Mouse (Mus musculus) spleen, adult 18-20 months (tissue): ENCODE results near the gene Trim7.
"Not testable (repeated sequence)": the region's sequence is repeated elsewhere in the genome, so short reads cannot be mapped to it uniquely, and the experiment has no call there.

Experiments used
- DNase-seq, 2 experiments: peaks; one replicate each; pipeline ENCODE4 v3.0.0; 2022; ENCODE audit warnings: mixed read lengths in 2 of 2

Gene Trim7

GRCm38 (mm10) chr11:48827926-48828325 is 2.0 kb downstream of the Trim7 start:
- DNase-seq = no peak

- no peak for DNase-seq
These were observed 4.3 kb downstream of the Trim7 start for GRCm38 (mm10) chr11:48830279-48830678.

- DNase-seq = no peak
These were observed 5.3 kb downstream of the Trim7 start for GRCm38 (mm10) chr11:48831273-48831672.

- no peak for DNase-seq
These were observed 7.3 kb downstream of the Trim7 start for GRCm38 (mm10) chr11:48833078-48833730.

- peak; percentile 82 to 91 for DNase-seq
These were observed 8.0 kb downstream of the Trim7 start for GRCm38 (mm10) chr11:48833731-48834639.

- DNase-seq = no peak
These were observed 10.0 kb downstream of the Trim7 start for GRCm38 (mm10) chr11:48835923-48836322.

- no peak for DNase-seq
These were observed 11.0 kb downstream of the Trim7 start for GRCm38 (mm10) chr11:48836990-48837309.

- peak; percentile 63 to 73 for DNase-seq
These were observed 11.6 kb downstream of the Trim7 start for GRCm38 (mm10) chr11:48837310-48838180.

GRCm38 (mm10) chr11:48838181-48838797 is 12.3 kb downstream of the Trim7 start:
- DNase-seq = peak; percentile 60 to 61

GRCm38 (mm10) chr11:48838879-48839680 is 13.1 kb downstream of the Trim7 start:
- no peak for DNase-seq

- no peak for DNase-seq
These were observed 14.9 kb downstream of the Trim7 start for GRCm38 (mm10) chr11:48840805-48841204.

GRCm38 (mm10) chr11:48841213-48841612 is 15.3 kb downstream of the Trim7 start:
- DNase-seq = no peak

- DNase-seq = no peak
These were observed 16.4 kb downstream of the Trim7 start for GRCm38 (mm10) chr11:48842378-48842792.

GRCm38 (mm10) chr11:48843202-48843601 is 17.3 kb downstream of the Trim7 start:
- DNase-seq = no peak

- no peak for DNase-seq
These were observed 18.4 kb downstream of the Trim7 start for GRCm38 (mm10) chr11:48844309-48844708.

- no peak for DNase-seq
These were observed 19.4 kb downstream of the Trim7 start for GRCm38 (mm10) chr11:48845244-48845815.

GRCm38 (mm10) chr11:48846362-48846761 is 20.4 kb downstream of the Trim7 start:
- DNase-seq = not testable (repeated sequence)

GRCm38 (mm10) chr11:48846881-48847280 is 20.9 kb downstream of the Trim7 start:
- no peak for DNase-seq

GRCm38 (mm10) chr11:48850240-48850639 is 24.3 kb downstream of the Trim7 start:
- no peak for DNase-seq

GRCm38 (mm10) chr11:48851270-48851995 is 25.5 kb downstream of the Trim7 start:
- DNase-seq = no peak

GRCm38 (mm10) chr11:48852190-48852589 is 26.2 kb downstream of the Trim7 start:
- no peak for DNase-seq
